Mouse (Mus musculus): ENCODE measurements at regions not wholly inside any gene's neighbourhood (a gene's known extent, or its start where the extent isn't known, plus 50 kb on each side); places are given as distances from the start of the nearest gene placed in this dataset.

DNA sequence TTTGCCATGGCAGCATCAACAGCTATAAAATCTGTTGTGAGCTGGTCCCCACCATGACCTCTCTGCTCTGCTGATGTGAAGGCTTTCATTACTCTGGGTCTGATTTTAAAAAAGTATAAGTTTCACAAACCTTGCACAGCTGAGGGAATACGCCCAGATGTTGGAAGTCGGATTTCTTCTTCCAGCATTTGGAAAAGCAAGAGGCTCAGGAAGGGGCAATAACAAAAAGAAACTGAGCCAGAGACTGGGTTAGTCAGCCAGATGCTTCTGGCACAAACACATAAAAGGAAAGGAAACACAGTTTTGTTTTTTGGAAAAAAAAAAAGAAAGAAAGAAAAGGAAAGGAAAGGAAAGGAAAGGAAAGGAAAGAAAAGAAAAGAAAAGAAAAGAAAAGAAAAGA, 270.0 kb upstream of the Klf6 start:
- Histone ChIP-seq H3K4me3 (ENCODE audit: low read length) (no peak overlapping the region), H3K4me1 (ENCODE audit: control insufficient read depth, insufficient read depth, low read length) (peaks cover 11% of the 10 kb centered on the region), H3K27ac (ENCODE audit: low read length) (no peak overlapping the region), H3K9ac (ENCODE audit: low read length) (no peak overlapping the region), H3K27me3 (ENCODE audit: control insufficient read depth, insufficient read depth, low read length) (no peaks in the 10 kb centered on the region), H3K36me3 (ENCODE audit: control insufficient read depth, insufficient read depth) (no peaks in the 10 kb centered on the region), H3K4me2 (ENCODE audit: low read depth, low read length) (no peak overlapping the region), H3K9me3 (replicated peaks; ENCODE audit: control insufficient read depth, low read length) (no peaks in the 10 kb centered on the region)
- ATAC-seq (replicated peaks; ENCODE audit: extremely low read depth, insufficient read depth, low FRiP score), result no peak
- WGBS, result 87% methylated on average over 2 of the region's 2 CpGs

DNA sequence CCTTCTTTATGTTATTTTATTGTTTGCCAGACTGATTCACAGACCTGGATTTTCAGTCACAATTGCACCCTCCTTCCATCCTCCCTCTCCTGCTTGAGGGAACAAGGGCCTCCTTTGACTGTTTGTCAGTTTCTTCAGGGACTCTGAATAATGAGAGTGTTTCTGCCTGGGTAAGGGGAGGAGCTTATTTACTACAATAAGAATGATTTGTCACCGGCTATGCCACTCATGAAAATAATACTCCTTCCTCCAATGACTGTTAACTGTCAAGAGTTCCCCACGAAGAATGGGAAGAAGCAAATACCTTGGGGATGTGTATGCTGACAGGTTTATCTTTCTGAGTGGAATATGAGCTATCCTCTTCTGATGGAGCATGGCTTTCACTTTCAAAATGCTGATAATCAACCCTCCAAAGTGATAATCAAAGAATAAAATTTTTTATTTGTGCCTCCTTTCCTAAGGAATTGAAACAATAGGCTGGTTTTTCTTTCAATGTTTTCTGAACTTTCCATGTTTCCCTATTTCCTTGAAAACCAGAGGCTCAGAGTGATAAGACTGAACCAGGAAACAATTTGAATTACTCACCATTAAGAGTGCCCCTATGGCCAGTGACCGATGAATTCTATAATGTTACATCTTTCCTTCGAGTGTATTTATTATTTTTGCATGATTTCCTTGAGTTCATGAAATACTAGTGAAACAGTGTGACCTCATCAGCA, 269.3 kb upstream of the Klf6 start:
- Histone ChIP-seq H3K4me1 (ENCODE audit: control insufficient read depth, insufficient read depth, low read length) (peaks cover 11% of the 10 kb centered on the region), H3K9ac (ENCODE audit: low read length) (no peak overlapping the region), H3K9me3 (replicated peaks; ENCODE audit: control insufficient read depth, low read length) (no peaks in the 10 kb centered on the region), H3K4me3 (ENCODE audit: low read length) (peak overlapping the region; percentile 4), H3K27me3 (ENCODE audit: control insufficient read depth, insufficient read depth, low read length) (no peaks in the 10 kb centered on the region), H3K27ac (ENCODE audit: low read length) (peak overlapping the region; percentile 77), H3K36me3 (ENCODE audit: control insufficient read depth, insufficient read depth) (no peaks in the 10 kb centered on the region), H3K4me2 (ENCODE audit: low read depth, low read length) (peak overlapping the region; percentile 38)
- WGBS, result 37% methylated on average over 4 of the region's 4 CpGs
- ATAC-seq (replicated peaks; ENCODE audit: extremely low read depth, insufficient read depth, low FRiP score), result peak; percentile 64; the same call in 1 of the 2 replicates

DNA sequence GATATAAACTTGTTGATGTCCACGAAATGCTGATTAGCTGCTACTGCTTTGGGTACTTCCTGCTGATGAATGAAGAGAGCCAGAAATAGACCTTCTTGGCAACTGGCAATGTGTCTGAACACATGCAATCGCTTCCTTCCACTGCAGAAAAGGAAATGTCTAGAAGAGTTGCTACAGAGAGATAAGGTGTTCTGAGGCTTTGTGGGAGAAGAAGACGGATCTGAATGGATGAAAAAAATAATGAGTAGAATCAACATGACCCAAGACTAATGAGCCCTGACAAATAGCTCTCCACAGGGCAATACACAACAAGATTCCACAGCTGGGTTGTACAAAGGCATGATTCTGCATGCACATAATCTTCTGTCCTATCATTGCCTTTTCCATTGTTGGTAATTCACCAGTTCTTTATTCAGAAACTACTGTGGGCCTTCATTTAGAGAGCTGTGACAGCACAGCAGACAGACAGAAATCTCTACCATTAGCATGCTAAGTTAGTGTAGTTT, 268.7 kb upstream of the Klf6 start:
- no peaks in the 10 kb centered on the region for H3K27me3 ChIP-seq (ENCODE audit: control insufficient read depth, insufficient read depth, low read length)
- peak; percentile 89 for ATAC-seq (replicated peaks; ENCODE audit: extremely low read depth, insufficient read depth, low FRiP score)
- no peaks in the 10 kb centered on the region for H3K36me3 ChIP-seq (ENCODE audit: control insufficient read depth, insufficient read depth)
- H3K4me2 ChIP-seq (ENCODE audit: low read depth, low read length), result peak overlapping the region; percentile 38
- no peaks in the 10 kb centered on the region for H3K9me3 ChIP-seq (replicated peaks; ENCODE audit: control insufficient read depth, low read length)
- peaks cover 11% of the 10 kb centered on the region for H3K4me1 ChIP-seq (ENCODE audit: control insufficient read depth, insufficient read depth, low read length)
- peak overlapping the region; percentile 77 for H3K27ac ChIP-seq (ENCODE audit: low read length)
- 7% methylated on average over 3 of the region's 3 CpGs for WGBS
- no peak overlapping the region for H3K4me3 ChIP-seq (ENCODE audit: low read length)
- H3K9ac ChIP-seq (ENCODE audit: low read length), result no peak overlapping the region

DNA sequence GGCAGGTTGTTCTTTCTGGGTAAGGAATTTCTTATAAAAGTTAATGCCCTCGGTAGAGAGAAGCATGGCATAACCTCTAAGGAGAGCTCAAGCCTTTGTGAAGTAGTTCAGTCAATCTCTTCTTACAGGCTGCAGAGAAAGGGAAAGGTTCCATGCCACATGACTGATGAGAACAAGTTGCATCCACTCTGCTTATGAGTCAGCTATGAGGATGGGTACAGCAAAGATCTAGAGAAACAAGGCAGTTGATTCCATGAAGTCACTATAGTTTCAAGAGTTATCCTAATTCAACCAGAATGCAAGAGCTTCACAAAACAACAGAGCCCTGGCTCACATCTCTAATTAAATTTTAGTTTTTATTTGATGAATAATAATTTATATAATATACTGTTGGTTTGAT, 259.6 kb upstream of the Klf6 start:
- H3K9ac ChIP-seq (ENCODE audit: low read length), result no peak overlapping the region
- H3K4me3 ChIP-seq (ENCODE audit: low read length), result no peak overlapping the region
- ATAC-seq (replicated peaks; ENCODE audit: extremely low read depth, insufficient read depth, low FRiP score), result no peak
- H3K4me2 ChIP-seq (ENCODE audit: low read depth, low read length), result no peak overlapping the region
- no peaks in the 10 kb centered on the region for H3K9me3 ChIP-seq (replicated peaks; ENCODE audit: control insufficient read depth, low read length)
- WGBS, result 77% methylated on average over 1 of the region's 1 CpGs
- H3K27me3 ChIP-seq (ENCODE audit: control insufficient read depth, insufficient read depth, low read length), result no peaks in the 10 kb centered on the region
- H3K4me1 ChIP-seq (ENCODE audit: control insufficient read depth, insufficient read depth, low read length), result peaks cover 17% of the 10 kb centered on the region
- no peaks in the 10 kb centered on the region for H3K36me3 ChIP-seq (ENCODE audit: control insufficient read depth, insufficient read depth)
- no peak overlapping the region for H3K27ac ChIP-seq (ENCODE audit: low read length)

DNA sequence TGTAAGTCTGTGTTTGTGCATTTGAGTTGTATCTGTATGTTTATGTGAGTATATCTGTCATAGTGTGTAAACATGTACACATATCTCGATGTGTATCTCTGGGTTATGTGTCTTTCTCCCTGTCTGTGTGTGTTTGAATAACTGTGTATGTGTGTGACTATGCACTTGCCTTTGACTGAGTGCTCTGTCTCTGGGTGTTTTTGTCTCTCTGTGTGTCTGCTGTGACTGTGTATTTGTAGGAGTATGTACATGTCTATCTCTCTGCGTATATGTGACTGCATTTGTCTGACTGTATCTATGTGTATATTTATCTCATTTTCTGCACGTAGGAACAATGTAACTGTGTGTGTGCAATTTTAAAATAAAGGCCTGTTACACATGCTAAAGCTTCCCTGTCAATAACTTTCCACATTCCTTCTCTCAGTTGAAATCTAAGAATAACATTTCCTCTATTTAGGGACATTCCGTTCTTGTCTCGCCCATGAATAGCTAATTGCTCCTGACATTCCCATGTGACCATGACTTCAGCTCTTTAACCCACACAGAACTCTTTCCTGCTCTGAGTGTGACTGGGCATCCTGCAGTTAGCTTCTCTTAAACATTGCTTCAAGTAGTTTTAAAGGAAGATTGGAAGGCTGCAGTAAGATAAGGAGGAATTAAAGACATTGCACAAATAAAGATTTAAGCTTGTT, 257.2 kb upstream of the Klf6 start:
- Histone ChIP-seq H3K4me3 (ENCODE audit: low read length) (no peak overlapping the region), H3K4me1 (ENCODE audit: control insufficient read depth, insufficient read depth, low read length) (peaks cover 17% of the 10 kb centered on the region), H3K36me3 (ENCODE audit: control insufficient read depth, insufficient read depth) (no peaks in the 10 kb centered on the region), H3K4me2 (ENCODE audit: low read depth, low read length) (no peak overlapping the region), H3K9ac (ENCODE audit: low read length) (no peak overlapping the region), H3K27me3 (ENCODE audit: control insufficient read depth, insufficient read depth, low read length) (no peaks in the 10 kb centered on the region), H3K9me3 (replicated peaks; ENCODE audit: control insufficient read depth, low read length) (no peaks in the 10 kb centered on the region), H3K27ac (ENCODE audit: low read length) (peak overlapping the region; percentile 94)
- WGBS, result 20% methylated on average over 5 of the region's 5 CpGs
- ATAC-seq (replicated peaks; ENCODE audit: extremely low read depth, insufficient read depth, low FRiP score), result peak; percentile 98

DNA sequence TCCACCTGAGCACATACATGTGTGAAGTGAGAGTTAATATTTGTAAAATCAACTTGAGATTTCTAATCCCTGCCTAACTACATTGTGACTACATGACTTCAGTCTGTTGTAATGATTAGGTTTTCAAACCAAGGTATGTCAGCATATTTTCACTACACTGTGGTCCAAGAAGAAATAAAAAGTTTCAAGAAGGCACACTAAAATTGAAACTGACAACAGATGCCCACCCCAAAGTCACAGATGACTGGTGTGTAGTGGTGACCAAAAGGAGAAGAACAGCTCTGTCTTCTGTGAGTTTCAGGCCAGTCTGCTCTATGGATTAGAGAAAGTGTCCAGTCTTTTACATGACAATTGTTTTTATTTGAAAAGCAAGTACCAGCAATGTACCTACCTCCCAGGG, 255.9 kb upstream of the Klf6 start:
- peak overlapping the region; percentile 94 for H3K27ac ChIP-seq (ENCODE audit: low read length)

DNA sequence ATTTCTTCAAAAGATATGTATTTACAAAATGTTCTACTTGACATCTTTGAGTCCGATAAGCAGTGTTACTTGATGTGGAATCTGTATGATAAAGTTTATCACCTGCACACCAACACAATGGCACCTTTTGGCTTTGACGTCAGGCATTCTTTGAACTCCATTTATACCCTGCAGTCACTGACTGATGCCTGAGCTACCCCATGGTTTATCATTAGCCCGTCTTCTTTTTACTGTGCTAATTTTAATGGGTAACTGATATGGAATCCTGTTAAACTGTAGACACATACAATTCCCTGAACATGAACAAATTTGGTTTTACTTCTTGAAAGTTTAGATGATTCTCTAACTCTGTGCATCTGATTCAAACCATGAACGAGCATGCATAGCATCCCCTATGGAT, 253.8 kb upstream of the Klf6 start:
- Histone ChIP-seq H3K9ac (ENCODE audit: low read length) (no peak overlapping the region), H3K36me3 (ENCODE audit: control insufficient read depth, insufficient read depth) (no peaks in the 10 kb centered on the region; the same call in 1 of the 2 replicates), H3K27me3 (ENCODE audit: control insufficient read depth, insufficient read depth, low read length) (no peaks in the 10 kb centered on the region), H3K9me3 (replicated peaks; ENCODE audit: control insufficient read depth, low read length) (no peaks in the 10 kb centered on the region), H3K4me3 (ENCODE audit: low read length) (no peak overlapping the region), H3K4me2 (ENCODE audit: low read depth, low read length) (no peak overlapping the region), H3K27ac (ENCODE audit: low read length) (no peak overlapping the region), H3K4me1 (ENCODE audit: control insufficient read depth, insufficient read depth, low read length) (peaks cover 17% of the 10 kb centered on the region)
- WGBS, result 76% methylated on average over 4 of the region's 4 CpGs
- no peak for ATAC-seq (replicated peaks; ENCODE audit: extremely low read depth, insufficient read depth, low FRiP score)

More for the DNA sequence above, 255.9 kb upstream of the Klf6 start:
- H3K9me3 ChIP-seq (replicated peaks; ENCODE audit: control insufficient read depth, low read length), result no peaks in the 10 kb centered on the region
- H3K36me3 ChIP-seq (ENCODE audit: control insufficient read depth, insufficient read depth), result no peaks in the 10 kb centered on the region
- no peaks in the 10 kb centered on the region for H3K27me3 ChIP-seq (ENCODE audit: control insufficient read depth, insufficient read depth, low read length)
- no peak overlapping the region for H3K9ac ChIP-seq (ENCODE audit: low read length)
- H3K4me3 ChIP-seq (ENCODE audit: low read length), result no peak overlapping the region
- peaks cover 17% of the 10 kb centered on the region for H3K4me1 ChIP-seq (ENCODE audit: control insufficient read depth, insufficient read depth, low read length)
- no peak overlapping the region for H3K4me2 ChIP-seq (ENCODE audit: low read depth, low read length)
- no peak for ATAC-seq (replicated peaks; ENCODE audit: extremely low read depth, insufficient read depth, low FRiP score)

DNA sequence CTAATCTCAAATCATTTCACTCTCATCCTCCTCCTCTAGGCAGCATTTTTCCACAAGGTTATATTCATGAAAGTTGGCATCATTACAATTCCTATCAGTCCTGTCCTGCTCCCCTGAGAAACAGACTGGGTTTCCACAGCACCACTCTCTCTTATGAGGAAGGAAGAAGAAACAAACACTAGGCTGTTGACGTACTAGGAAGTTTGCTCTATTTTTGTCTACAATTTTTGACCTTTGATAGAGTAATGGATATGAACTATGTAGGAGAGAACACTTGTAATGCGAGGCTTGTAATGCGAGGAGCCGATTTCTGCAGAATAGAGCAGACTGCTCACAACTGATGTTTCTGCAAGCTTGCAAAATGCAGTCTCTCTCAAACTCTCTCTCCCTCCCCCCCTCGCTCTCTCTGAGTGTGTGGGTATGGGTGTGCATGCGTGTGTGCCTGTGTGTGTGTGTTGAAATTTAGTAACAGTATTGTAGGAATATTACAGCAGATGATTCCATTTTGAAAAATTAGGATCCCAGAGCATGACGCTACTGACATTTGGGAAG, 247.0 kb upstream of the Klf6 start:
- Histone ChIP-seq H3K4me3 (ENCODE audit: low read length) (no peak overlapping the region), H3K27ac (ENCODE audit: low read length) (peak overlapping the region; percentile 78), H3K4me1 (ENCODE audit: control insufficient read depth, insufficient read depth, low read length) (peaks cover 11% of the 10 kb centered on the region), H3K9ac (ENCODE audit: low read length) (no peak overlapping the region; the same call in 1 of the 2 replicates), H3K36me3 (ENCODE audit: control insufficient read depth, insufficient read depth) (no peaks in the 10 kb centered on the region; the same call in 1 of the 2 replicates), H3K4me2 (ENCODE audit: low read depth, low read length) (no peak overlapping the region), H3K9me3 (replicated peaks; ENCODE audit: control insufficient read depth, low read length) (no peaks in the 10 kb centered on the region), H3K27me3 (ENCODE audit: control insufficient read depth, insufficient read depth, low read length) (no peaks in the 10 kb centered on the region)
- peak; percentile 60; the same call in 1 of the 2 replicates for ATAC-seq (replicated peaks; ENCODE audit: extremely low read depth, insufficient read depth, low FRiP score)
- WGBS, result 58% methylated on average over 7 of the region's 7 CpGs

DNA sequence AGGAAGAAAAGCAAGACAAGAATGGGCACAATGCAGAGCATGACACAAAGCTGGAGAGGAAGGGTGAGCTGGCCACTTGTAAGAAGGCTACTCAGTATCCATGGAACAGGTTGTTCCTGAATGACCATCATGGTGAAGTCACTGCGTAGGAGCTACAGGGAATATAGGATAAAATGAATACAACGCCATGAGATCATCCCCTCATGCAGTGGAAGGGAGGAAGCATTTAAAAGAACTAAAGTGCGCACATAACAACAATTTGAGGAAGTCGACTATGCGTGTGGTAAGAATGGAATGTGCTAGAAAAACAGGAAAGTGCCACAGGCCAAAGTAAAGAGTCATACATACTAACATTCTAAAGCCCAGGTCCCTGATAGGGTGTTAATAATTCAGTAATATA, 246.4 kb upstream of the Klf6 start:
- H3K27ac ChIP-seq (ENCODE audit: low read length), result peak overlapping the region; percentile 78
- no peaks in the 10 kb centered on the region; the same call in 1 of the 2 replicates for H3K36me3 ChIP-seq (ENCODE audit: control insufficient read depth, insufficient read depth)
- H3K4me1 ChIP-seq (ENCODE audit: control insufficient read depth, insufficient read depth, low read length), result peaks cover 11% of the 10 kb centered on the region
- H3K9ac ChIP-seq (ENCODE audit: low read length), result no peak overlapping the region
- no peak overlapping the region for H3K4me3 ChIP-seq (ENCODE audit: low read length)
- 69% methylated on average over 5 of the region's 5 CpGs for WGBS
- ATAC-seq (replicated peaks; ENCODE audit: extremely low read depth, insufficient read depth, low FRiP score), result peak; percentile 63
- no peaks in the 10 kb centered on the region for H3K27me3 ChIP-seq (ENCODE audit: control insufficient read depth, insufficient read depth, low read length)
- H3K9me3 ChIP-seq (replicated peaks; ENCODE audit: control insufficient read depth, low read length), result no peaks in the 10 kb centered on the region
- H3K4me2 ChIP-seq (ENCODE audit: low read depth, low read length), result no peak overlapping the region

All from heart, embryonic 16.5 days (tissue).